Mouse (Mus musculus) right cerebral cortex, adult 18-20 months (tissue): Measurements from ENCODE around the gene Khdc4.

Experiments used
- DNase-seq: peaks from one replicate; pipeline ENCODE4 v3.0.0; 2022; ENCODE audit warnings: mixed read lengths

Khdc4 gene

DNA sequence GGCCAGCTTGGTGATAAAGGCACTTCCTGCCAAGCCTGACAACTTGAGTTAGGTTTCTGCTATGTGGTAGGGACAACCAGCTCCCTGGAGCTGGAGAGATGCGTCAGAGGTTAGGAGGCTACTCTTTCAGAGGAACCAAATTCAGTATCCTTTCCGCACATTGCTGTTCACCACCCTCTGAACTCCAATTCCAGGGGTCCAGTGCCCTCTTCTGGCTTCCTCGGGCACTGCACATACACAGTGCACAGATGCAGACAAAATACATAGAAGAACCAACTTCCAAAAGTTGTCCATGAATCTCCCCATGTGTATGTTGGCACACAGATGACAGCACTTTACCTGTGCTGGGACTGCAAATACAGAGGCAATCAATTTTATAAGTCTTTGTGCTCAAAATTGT is 53.0 kb downstream of the Khdc4 start:
- DNase-seq = no peak

DNA sequence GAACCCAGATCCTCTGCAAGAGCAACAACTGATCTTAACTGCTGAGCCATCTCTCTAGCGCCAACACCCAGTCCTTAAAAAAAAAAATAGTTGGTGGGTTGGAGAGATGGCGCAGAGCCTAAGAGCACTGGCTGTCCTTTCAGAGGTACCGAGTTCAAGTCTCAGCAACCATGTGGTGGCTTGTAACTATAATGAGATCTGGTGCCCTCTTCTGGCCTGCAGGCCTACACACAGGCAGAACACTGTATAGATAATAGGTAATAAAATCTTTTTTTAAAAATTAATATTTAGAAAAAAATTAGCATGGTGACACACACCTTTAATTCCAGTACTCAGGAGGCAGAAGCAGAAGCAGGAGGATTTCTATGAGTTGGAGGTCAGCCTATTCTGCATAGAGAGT is 54.5 kb downstream of the Khdc4 start:
- no peak for DNase-seq

DNA sequence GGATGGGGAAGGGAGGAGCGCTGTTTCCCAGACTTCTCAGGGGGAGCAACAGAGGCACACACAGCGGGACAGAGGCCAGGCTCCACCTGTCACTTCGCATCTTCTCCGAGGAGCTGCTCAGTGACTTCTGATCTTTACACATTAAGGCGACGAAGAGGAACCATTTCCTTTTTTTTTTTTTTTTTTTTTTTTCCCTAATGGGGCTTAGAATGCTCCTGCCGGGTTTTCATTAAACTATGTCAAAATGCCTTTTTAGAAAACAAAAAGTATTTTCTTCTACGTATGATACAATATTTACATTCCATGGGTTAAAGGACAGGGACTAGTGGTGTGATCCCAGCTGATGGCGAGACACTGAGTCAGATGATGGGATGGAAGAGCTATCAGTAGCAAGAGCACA is 59.9 kb downstream of the Khdc4 start:
- no peak for DNase-seq

DNA sequence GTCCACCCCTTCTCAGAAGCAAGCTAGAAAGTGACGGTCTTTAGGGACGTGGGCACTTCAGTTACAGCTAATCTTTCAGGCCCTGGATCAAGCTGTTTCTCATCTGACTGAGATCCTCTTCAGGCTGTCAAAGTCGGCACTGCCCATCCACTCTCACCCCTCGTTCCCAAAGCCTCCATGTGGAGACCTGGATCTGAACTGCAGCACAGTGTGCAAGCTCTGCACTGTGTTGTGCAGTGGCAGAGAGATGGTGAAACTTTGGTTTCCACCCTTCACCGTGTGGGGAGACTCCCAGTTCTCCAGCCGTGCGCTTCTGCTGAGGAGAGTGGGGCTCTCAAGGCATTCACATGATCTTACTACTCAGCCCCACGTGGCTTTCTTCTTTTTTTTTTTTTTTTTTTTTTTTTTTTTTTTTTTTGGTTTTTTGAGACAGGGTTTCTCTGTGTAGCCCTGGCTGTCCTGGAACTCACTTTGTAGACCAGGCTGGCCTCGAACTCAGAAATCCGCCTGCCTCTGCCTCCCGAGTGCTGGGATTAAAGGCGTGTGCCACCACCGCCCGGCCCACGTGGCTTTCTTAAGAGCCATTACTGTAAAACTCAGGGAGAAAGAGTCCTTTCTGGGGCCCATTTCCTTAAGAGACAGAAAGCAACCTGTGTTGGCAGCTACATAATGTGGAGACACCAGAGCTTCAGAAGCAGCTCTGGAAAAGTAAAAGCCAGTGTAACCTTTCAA is 60.7 kb downstream of the Khdc4 start:
- no peak for DNase-seq

DNA sequence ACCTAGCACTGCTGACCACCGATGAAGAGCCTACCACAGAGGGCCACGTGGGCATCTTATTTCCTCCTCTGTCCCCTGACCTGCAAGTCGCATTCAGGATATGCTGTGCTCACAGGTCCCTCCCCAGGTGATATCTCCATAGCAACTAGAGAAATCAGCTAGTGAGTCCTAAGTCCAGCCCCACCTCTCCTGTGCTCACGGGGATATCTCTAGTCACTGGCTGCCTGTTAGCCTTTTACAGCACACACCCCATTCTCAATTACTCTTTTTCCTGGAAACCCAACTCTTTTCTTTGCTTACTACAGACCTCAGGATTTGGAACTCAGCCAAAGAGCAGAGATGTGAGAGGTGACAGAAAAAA is 61.2 kb downstream of the Khdc4 start:
- no peak for DNase-seq

DNA sequence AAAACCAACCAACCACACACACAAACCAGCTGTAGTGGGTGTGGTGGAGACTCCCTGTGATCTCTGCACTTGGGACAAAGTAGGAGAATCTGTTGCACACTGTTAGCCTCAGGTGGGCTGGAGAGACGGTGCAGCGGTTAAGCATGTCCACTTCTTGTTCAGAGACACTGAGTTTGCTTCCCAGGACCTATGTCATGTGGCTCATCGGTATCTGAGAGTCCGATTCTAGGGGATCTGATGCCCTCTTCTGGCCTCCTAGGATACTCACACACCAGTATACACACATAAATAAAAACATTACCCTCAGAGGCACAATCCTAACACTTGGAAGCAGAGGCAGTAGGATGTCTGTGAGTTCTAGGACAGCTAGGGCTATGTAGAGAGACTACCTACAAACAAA is 68.7 kb downstream of the Khdc4 start:
- no peak for DNase-seq

DNA sequence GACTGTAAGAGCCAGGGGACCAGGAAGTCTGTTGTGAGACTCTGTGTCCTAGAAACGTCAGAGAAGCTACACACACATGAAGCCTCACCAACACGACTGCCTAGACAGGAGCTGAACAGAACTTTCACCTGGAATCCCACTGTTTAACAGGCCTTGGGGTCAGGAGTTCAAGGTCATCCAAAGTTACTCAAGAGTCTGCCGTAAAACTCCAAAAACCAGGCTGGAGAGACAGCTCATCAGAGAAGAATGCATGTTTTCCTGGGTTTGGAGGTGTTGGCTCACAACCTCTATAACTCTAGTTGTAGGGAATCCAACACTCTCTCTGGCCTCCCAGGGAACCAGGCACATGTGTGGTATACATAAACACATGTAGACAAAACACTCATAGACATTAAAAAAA is 69.9 kb downstream of the Khdc4 start:
- DNase-seq = no peak

DNA sequence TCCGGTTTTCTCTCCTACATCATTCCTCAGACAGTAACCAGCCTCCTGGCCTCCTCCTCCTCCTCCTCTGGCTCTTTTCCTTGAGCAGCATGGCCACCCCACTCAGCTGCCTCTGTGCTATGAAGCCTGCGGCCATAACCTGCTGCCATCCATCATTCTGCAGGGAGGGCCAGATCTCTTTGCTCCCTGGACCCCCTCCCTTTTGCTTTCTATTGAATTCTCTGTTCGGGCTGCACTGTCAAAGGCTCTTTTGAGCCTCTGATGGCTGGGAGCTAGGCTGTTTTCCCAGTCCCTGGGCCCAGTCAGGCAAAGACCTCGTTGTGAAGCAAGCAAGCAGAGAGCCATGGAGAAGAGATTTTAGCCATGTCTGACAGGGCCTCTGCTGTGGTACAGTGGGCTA is 70.7 kb downstream of the Khdc4 start:
- peak; percentile 48 for DNase-seq

DNA sequence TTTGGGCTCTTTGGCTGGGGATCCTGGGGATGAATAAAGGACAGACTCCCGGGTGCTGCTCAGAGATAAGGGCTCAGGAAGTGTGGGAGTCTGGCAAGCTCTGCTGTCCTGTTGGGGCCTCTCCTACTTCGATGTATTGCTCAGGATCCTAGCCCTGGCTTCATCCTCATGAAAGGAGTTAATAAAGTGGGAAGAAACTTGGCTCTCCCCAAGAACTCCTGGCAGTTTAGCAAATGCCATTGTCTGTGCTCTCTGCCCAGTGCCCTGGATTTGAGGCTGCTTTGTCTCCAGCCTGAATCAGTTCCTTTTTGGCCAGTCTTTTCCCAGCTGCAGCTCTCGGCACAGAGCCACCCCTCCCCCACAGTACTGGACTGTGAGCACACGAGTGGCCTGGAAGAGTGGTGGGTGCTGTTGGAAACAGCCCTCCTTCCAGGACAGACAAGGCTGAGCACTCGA is 72.5 kb downstream of the Khdc4 start:
- DNase-seq = peak; percentile 89

DNA sequence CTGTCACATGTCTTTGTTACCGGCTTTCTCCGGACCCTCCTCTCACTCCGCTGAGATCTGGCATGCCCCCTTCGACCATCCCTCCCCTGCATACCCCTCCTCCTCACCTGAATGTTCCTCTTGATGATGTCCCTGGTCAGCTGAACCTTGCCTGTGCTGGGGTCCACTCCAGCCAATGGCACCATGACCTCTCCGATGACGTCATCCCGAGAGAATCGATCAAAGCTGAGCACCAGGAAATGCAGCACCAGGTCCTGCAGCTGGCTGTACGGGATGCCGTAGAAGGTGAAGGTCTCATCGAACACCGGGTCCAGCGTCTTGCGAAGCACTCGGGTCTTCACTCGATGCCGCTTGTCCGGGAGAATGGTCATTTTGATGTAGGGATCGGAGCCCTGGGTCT is 76.0 kb downstream of the Khdc4 start:
- DNase-seq = no peak

DNA sequence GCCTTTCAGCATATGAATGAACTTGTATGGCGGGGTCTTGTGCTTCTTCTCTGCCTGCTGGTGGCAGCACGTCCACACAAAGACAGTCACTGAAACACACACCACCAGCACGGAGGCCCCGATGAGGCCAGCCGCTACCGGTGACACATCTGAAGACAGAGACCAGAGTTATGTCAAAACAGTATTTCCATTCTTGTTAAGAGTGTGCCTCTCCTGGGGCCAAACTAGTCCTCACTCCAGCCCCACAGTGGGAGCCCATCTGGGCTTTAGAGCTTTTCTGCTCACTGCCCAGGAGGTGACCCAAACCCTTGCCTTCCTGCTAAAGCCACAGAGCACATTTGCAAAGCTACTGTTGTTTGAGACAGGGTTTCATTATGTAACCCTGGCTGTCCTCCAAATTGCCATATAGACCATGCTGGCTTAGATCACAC is 76.8 kb downstream of the Khdc4 start:
- DNase-seq = no peak
